Mouse (Mus musculus): ENCODE data around the gene 9530002B09Rik. TPM values are rescaled to one million over a fixed set of nuclear protein-coding genes. Genes with fewer than 3 reads are reported as not detected.

The 9530002B09Rik gene
- not detected in 2 replicates for polyA plus RNA-seq (2016; fragmentation: Nextera tagmentation; extraction: Ambion mirVana)

GRCm38 (mm10) chr4:122688975-122689374 is at the start of gene 9530002B09Rik:
Gene 9530002B09Rik (plus strand): TSS chr4:122689275.
- no peaks in the 10 kb centered on the region for H3K36me3 ChIP-seq
- H3K9me3 ChIP-seq: peaks cover 35% of the 10 kb centered on the region
- H3K4me2 ChIP-seq (replicated peaks): no peak within 1 kb of the TSS
- H3K27me3 ChIP-seq: no peaks in the 10 kb centered on the region
- H3K4me3 ChIP-seq: no peak within 1 kb of the TSS
- no peaks in the 10 kb centered on the region for H3K4me1 ChIP-seq
- no peak for ATAC-seq (ENCODE audit: low FRiP score, low read depth)
- H3K27ac ChIP-seq (replicated peaks): no peak within 1 kb of the TSS
- no peak within 1 kb of the TSS for H3K9ac ChIP-seq (replicated peaks)

Other genes starting within 250 kb of the 9530002B09Rik start
- gene Ppt1, start 147.0 kb downstream of the 9530002B09Rik start, polyA plus RNA-seq (2016; fragmentation: Nextera tagmentation; extraction: Ambion mirVana): 67.4 and 72.8 TPM in 2 replicates
- gene Cap1, start 196.8 kb downstream of the 9530002B09Rik start, polyA plus RNA-seq (2016; fragmentation: Nextera tagmentation; extraction: Ambion mirVana): 58.6 and 67.5 TPM in 2 replicates

Measured in midbrain, embryonic 12.5 days (tissue).